Mouse (Mus musculus): ENCODE data around the gene 9630041A04Rik.

DNA sequence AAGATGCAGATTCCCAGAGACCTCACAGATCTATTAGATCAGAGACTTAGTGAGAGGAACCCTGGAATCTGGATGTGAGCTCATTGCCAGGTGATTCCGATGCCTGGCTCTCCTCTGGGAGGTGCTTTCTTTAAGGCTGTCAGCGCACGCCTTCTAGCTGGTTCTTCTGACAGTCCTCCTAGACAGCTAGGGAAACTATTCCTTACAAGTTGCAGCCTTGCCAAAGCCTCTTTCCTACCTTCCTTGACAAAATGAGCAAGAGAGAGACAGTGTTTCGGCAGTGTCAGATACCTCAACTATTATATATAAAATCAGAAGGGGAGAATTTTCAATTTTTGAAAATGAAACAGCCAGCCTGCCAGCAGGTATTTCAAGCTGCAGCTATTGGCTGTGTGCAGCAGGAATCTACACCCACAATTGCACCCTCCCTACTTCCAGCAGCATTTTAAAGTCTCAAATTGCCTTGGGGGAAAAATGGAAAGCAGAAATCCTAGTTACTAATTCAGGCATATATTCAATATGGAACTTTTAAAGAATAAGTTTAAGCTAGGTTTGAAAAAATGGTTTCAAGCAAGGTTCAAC is 115.3 kb downstream of the 9630041A04Rik start:
- no peak for TF ChIP-seq POLR2A (IDR thresholded peaks at IDR 0.05; ENCODE audit: low read depth, low read length)
- no peak for TF ChIP-seq CTCF (IDR thresholded peaks at IDR 0.05; ENCODE audit: extremely low read depth, insufficient read depth, insufficient read length, insufficient replicate concordance)
